Mouse (Mus musculus): ENCODE measurements around the gene Kpnb1.
A peak's percentile ranks its signal among the peaks of the same experiment; 100 is the strongest.

The Kpnb1 gene

GRCm38 (mm10) chr11:97187764-97188642, at the start of gene Kpnb1:
Gene Kpnb1 (minus strand): TSS chr11:97187881.
- peak; percentile 99 for DNase-seq (ENCODE audit: low read depth, low spot score)

- DNase-seq (ENCODE audit: low read depth, low spot score) = no peak
Observed at GRCm38 (mm10) chr11:97232436-97232835, 44.8 kb upstream of the Kpnb1 start.

DNA sequence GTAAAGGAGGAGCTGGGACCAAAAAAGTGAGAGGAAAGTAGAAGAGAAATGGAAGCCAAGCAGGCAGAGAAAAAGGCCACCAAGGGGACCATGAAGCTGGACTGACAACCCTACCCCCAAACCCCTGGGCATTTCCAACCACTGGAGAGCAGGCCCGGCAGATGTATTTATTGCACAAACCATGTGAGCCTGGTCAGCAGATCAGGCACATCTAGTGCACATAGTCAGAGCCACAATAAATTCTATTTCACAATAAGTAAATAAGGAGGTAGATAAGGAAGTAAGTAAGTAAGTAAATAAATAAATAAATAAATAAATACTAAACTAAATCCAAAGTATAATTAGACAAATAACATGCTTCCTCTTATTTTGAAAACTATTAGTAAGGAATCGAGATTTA, 41.7 kb upstream of the Kpnb1 start:
- no peak for DNase-seq (ENCODE audit: low read depth, low spot score)

- DNase-seq (ENCODE audit: low read depth, low spot score) = no peak
Observed at GRCm38 (mm10) chr11:97228985-97229384, 41.3 kb upstream of the Kpnb1 start.

- DNase-seq (ENCODE audit: low read depth, low spot score) = no peak
Observed at GRCm38 (mm10) chr11:97226131-97226530, 38.5 kb upstream of the Kpnb1 start.

DNA sequence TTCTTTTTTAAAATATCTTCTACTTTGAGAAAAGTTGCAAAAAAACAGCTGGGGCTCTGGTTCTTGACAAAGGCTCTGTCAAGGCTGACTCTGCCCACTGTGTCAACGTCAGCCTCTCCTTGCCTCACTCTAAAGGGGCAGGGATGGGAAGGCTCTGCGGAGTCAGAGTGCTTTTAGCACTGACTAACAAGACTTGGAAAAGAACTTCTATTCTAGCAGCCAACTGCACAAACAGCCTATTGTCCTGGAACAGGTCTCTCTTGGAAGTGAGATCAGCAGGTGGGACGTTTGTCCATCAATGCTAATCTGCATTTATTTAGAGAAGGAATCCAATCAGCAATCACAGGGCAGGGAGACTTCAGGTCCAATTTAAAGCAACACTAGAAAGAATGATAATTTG, 35.8 kb upstream of the Kpnb1 start:
- DNase-seq (ENCODE audit: low read depth, low spot score) = peak; percentile 96

- no peak for DNase-seq (ENCODE audit: low read depth, low spot score)
Observed at GRCm38 (mm10) chr11:97221611-97222010, 33.9 kb upstream of the Kpnb1 start.

DNA sequence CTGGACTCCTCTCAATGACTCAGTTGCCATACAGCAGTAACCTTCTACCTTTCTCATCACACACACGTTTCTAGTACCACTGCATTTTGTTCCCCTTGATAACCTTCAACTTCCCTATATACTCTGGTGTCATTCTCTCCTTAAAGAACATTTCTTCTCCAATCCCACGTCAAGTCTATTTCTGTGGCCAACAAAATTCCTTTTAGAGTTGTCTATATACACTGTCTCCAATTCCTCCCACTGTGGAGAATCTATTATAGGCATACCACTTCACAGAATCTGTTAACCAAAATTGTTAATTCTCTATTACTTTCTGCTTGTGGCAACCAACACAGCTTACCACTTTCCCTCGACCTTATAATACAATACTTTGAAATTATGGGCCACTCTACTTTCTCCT, 32.5 kb upstream of the Kpnb1 start:
- DNase-seq (ENCODE audit: low read depth, low spot score) = no peak

- no peak for DNase-seq (ENCODE audit: low read depth, low spot score)
Observed at GRCm38 (mm10) chr11:97214411-97214810, 26.7 kb upstream of the Kpnb1 start.

DNA sequence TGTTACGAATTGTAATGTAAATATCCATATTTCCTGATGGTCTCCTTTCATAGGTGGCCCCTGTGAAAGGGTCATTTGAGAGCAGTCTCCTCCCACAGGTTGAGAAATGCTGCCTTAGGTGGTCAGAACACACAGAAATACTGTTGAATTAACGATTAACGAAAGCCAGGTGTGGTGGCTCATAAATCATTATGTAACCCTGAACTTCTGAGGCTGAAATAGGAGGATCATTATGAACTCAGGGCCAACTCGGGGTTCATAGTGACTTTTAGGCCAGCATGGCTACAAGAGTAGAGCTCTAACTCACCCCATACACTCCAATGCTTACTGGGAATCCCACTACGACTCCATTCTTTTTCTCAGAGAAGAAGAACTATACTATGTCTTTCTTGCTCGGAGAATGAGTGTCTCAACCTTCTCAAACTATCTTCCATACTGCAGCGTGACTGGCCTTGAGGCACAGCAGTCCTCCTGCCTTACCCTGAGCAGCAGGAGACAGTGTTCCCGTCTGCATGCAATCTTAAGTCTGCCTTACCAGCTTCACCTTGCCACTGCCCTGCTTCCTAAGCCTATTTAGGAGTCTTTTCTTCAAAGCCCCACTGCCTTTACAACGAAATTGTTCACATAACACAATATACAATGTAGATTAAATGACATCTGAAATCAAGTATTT, 23.2 kb upstream of the Kpnb1 start:
- no peak for DNase-seq (ENCODE audit: low read depth, low spot score)

DNA sequence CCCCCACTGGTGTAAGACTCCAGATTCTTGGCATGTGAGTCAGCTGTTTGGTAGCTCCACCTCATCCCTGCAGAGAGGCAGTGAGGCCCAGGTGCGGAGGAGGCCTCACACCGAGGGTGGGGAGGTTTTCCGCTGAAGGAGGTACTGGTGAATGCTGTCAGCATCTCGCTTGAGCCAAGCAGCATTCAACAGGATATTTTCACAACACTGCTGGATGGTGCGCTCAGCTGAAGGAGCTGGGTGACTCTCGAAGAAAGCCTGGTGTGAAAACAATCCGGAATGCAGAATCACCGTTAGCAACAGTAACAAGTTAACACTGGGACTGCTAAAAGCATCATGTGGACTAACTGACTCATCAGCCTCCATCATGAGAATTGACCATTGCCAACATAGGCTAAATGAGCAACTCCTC, 19.3 kb upstream of the Kpnb1 start:
- DNase-seq (ENCODE audit: low read depth, low spot score) = peak; percentile 73

GRCm38 (mm10) chr11:97199519-97199918, 11.8 kb upstream of the Kpnb1 start:
- no peak for DNase-seq (ENCODE audit: low read depth, low spot score)

DNA sequence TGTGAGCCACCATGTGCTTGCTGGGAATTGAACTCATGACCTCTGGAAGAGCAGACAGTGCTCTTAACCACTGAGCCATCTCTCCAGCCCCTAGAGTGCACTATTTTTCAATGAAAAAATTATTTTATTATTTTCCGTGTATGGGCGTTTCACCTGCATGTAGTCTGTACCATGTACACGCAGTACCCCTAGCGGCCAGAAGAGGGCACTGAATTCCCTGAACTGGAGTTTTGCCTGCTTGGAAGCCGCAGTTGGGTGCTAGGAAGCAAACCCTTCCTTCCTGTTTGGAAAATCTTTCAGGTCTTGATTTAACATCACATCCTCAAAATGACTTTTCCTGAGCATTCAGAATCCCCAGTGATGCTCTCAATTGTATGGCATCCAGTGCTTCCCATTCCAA, 10.9 kb upstream of the Kpnb1 start:
- peak; percentile 80 for DNase-seq (ENCODE audit: low read depth, low spot score)

- DNase-seq (ENCODE audit: low read depth, low spot score) = peak; percentile 72
Observed at GRCm38 (mm10) chr11:97197021-97197420, 9.3 kb upstream of the Kpnb1 start.

GRCm38 (mm10) chr11:97196541-97196940, 8.9 kb upstream of the Kpnb1 start:
- DNase-seq (ENCODE audit: low read depth, low spot score) = peak; percentile 70

DNA sequence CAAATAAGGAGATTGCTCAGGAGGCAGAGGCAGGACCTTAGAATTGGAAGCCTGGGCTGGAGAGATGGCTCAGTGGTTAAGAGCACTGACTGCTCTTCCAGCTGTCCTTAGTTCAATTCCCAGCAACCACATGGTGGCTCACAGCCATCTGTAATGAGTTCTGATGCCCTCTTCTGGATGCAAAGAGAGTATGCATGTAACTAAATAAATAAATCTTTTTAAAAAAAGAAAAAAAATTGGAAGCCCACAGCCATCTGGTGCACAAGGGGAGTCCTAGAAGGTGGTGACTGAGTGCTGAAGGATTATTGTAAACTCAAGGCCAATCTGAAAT, 4.9 kb upstream of the Kpnb1 start:
- peak; percentile 70 for DNase-seq (ENCODE audit: low read depth, low spot score)

GRCm38 (mm10) chr11:97191915-97192620, 4.4 kb upstream of the Kpnb1 start:
- peak; percentile 92 for DNase-seq (ENCODE audit: low read depth, low spot score)

DNA sequence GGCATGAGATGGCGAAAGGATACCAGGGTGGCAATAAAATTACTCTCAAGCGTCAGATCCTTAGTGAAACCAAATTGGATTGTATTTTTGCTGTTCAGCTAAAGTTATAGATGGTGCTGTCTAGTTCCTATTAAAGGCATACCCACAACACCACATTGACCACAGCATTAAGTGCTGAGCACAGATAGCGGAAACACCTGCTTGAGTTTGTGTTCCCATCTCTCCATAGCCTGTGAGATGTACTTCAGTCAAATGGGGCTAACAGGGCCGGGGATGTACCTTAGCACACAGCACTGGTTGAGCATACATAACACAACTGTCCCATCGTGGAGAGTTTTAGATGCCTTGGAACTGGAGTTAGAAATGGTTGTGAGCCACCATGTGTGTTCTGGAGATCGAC, 3.3 kb upstream of the Kpnb1 start:
- no peak for DNase-seq (ENCODE audit: low read depth, low spot score)

DNA sequence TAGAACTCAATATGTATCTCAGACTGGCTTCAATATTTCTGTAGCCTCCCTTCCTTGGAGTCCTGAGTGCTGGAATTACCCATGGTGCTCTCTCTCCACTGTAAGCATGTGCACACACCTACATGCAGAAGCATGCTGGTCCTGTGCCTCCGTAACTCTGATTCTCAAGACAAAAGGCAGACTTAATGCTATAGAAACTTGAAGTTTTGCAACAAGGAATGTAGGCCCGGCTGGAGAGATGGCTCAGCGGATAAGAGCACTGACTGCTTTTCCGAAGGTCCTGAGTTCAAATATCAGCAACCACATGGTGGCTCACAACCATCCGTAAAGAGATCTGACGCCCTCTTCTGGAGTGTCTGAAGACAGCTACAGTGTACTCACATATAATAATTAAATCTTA, 2.0 kb upstream of the Kpnb1 start:
- DNase-seq (ENCODE audit: low read depth, low spot score) = peak; percentile 65

DNA sequence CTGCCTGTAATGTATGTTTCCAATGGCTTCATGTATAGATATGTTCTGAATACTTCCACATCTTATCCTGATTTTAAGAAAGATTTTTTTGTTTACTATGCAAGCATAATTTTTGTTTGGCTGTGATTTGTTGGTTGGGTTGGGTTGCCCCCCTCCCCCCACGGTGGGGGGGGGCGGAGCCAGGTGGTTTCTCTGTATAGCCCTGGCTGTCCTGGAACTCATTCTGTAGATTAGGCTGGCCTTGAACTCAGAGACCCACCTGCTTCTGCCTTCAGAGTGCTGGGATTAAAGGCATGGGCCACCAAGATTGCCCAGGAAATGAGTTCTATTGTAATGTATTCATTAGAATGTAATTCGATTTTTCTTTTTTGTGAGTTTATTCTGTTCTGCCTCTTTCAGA, 1.6 kb upstream of the Kpnb1 start:
- peak; percentile 72 for DNase-seq (ENCODE audit: low read depth, low spot score)

- DNase-seq (ENCODE audit: low read depth, low spot score) = no peak
Observed at GRCm38 (mm10) chr11:97188643-97188955, 918 bp upstream of the Kpnb1 start.

- peak; percentile 97 for DNase-seq (ENCODE audit: low read depth, low spot score)
Observed at GRCm38 (mm10) chr11:97186947-97187763, 526 bp downstream of the Kpnb1 start.

Measured in R1 (cell line).